Mouse (Mus musculus): ENCODE data around the gene Rftn1.

- TF ChIP-seq POLR2A (IDR thresholded peaks at IDR 0.05; ENCODE audit: insufficient read depth, low read depth, low read length) (no peak), EP300 (IDR thresholded peaks at IDR 0.05; ENCODE audit: insufficient read depth, low read depth, low read length) (no peak)
Observed at GRCm38 (mm10) chr17:50096305-50096704, 94.2 kb downstream of the Rftn1 start.
